Mouse (Mus musculus) gastrocnemius, adult 8-10 months (tissue): ENCODE data around the gene Camk2n2. TPM values are rescaled to one million over a fixed set of nuclear protein-coding genes. Genes with fewer than 3 reads are reported as not detected.

ENCODE experiments used
- DNase-seq, 2 experiments: peaks; one replicate each; pipeline ENCODE4 v3.0.0; 2022; ENCODE audit warnings: low spot score in 2 of 2
- microRNA-seq: library from miRNA; unstranded; fragments of <30 nt; microRNA quantifications from one replicate; pipeline ENCODE4 v1.2.0, GENCODE M21; 2022
- total RNA-seq, 4 experiments: library from RNA; stranded (reverse); gene quantifications; 2 replicates each; pipeline ENCODE4 v1.2.4; 2022

Camk2n2 gene
- total RNA-seq, 4 experiments from 2014 or later, result 0.41 to 1.5 (median 0.51) TPM

- DNase-seq, result peak; percentile 81 to 86
Measured at GRCm38 (mm10) chr16:20611357-20612227, 9.5 kb downstream of the Camk2n2 start, which contains the start of the genes Eef1akmt4, Gm49333 and Alg3. Eef1akmt4 (plus strand) TSS chr16:20611593. Gm49333 (plus strand) TSS chr16:20611610. Alg3 (minus strand) TSS chr16:20611735.

- peak; percentile 57 to 62 for DNase-seq
Measured at GRCm38 (mm10) chr16:20610501-20611356, 10.4 kb downstream of the Camk2n2 start.

GRCm38 (mm10) chr16:20604705-20605104 lies 16.4 kb downstream of the Camk2n2 start:
- no peak for DNase-seq

- DNase-seq, result no peak
Measured at GRCm38 (mm10) chr16:20600511-20600910, 20.6 kb downstream of the Camk2n2 start.

GRCm38 (mm10) chr16:20596687-20597441 lies 24.2 kb downstream of the Camk2n2 start:
- no peak for DNase-seq

- DNase-seq, result no peak
Measured at GRCm38 (mm10) chr16:20595737-20596136, 25.4 kb downstream of the Camk2n2 start.

- DNase-seq, result no peak
Measured at GRCm38 (mm10) chr16:20595060-20595673, 25.9 kb downstream of the Camk2n2 start.

- DNase-seq, result no peak
Measured at GRCm38 (mm10) chr16:20591076-20591705, 29.9 kb downstream of the Camk2n2 start.

- no peak for DNase-seq
Measured at GRCm38 (mm10) chr16:20590680-20591038, 30.4 kb downstream of the Camk2n2 start.

- DNase-seq, result no peak
Measured at GRCm38 (mm10) chr16:20589939-20590679, 31.0 kb downstream of the Camk2n2 start.

- DNase-seq, result no peak
Measured at GRCm38 (mm10) chr16:20589366-20589938, 31.6 kb downstream of the Camk2n2 start, which contains the start of gene Vwa5b2. Vwa5b2 (plus strand) TSS chr16:20589471.

Small RNA genes within 50 kb of the gene (microRNA-seq; reads per million reads assigned to microRNA genes)
- gene Mir1224, result 3.3 reads per million

Other genes with a start within 250 kb of the Camk2n2 start
- 10 to 100 TPM; 54.1 to 72.5 (median 64.8) TPM for gene Abcc5, start 194.9 kb downstream of the Camk2n2 start, total RNA-seq
- gene Eif2b5, start 122.5 kb downstream of the Camk2n2 start, total RNA-seq, result 10 to 100 TPM; 53.8 to 71.3 (median 68.1) TPM
- gene Dvl3, start 104.3 kb downstream of the Camk2n2 start, total RNA-seq, result 10 to 100 TPM; 24.5 to 30.0 (median 27.2) TPM
- 100 to 1,000 TPM; 113 to 138 (median 134) TPM for gene Ap2m1, start 85.8 kb downstream of the Camk2n2 start, total RNA-seq
- gene Abcf3, start 72.7 kb downstream of the Camk2n2 start, total RNA-seq, result 10 to 100 TPM; 55.9 to 75.5 (median 66.6) TPM
- gene Vwa5b2, start 31.8 kb downstream of the Camk2n2 start, total RNA-seq, result under 1 TPM in 1 of 4 experiments, not detected in 3; 0.13 TPM
- 1 to 10 TPM; 2.4 to 6.6 (median 4.4) TPM for gene Eef1akmt4, start 9.7 kb downstream of the Camk2n2 start, total RNA-seq
- under 1 TPM in 1 of 4 experiments, not detected in 3; 0.09 TPM for gene Gm49333, start 9.7 kb downstream of the Camk2n2 start, total RNA-seq
- gene Alg3, start 9.6 kb downstream of the Camk2n2 start, total RNA-seq, result 10 to 100 TPM; 10.1 to 13.6 (median 12.2) TPM
- gene Ece2, start 8.5 kb upstream of the Camk2n2 start, total RNA-seq, result under 1 TPM in 3 of 4 experiments, not detected in 1; 0.12 to 0.40 (median 0.19) TPM
- 100 to 1,000 TPM; 253 to 300 (median 286) TPM for gene Psmd2, start 30.4 kb upstream of the Camk2n2 start, total RNA-seq
- gene Eif4g1, start 47.0 kb upstream of the Camk2n2 start, total RNA-seq, result 100 to 1,000 TPM; 448 to 476 (median 451) TPM
- 10 to 100 TPM; 48.8 to 74.6 (median 59.1) TPM for gene Fam131a, start 72.0 kb upstream of the Camk2n2 start, total RNA-seq
- gene Polr2h, start 96.4 kb upstream of the Camk2n2 start, total RNA-seq, result 10 to 100 TPM in 2 of 4 experiments, 1 to 10 TPM in 2; 7.5 to 10.5 (median 9.9) TPM
- gene Clcn2, start 96.5 kb upstream of the Camk2n2 start, total RNA-seq, result 1 to 10 TPM in 2 of 4 experiments, under 1 TPM in 2; 0.68 to 1.2 (median 1.1) TPM
- 1 to 10 TPM; 1.3 to 2.9 (median 2.3) TPM for gene Chrd, start 111.8 kb upstream of the Camk2n2 start, total RNA-seq
- gene Thpo, start 113.2 kb upstream of the Camk2n2 start, total RNA-seq, result 1 to 10 TPM; 4.8 to 7.1 (median 6.2) TPM